Mouse (Mus musculus) left cerebral cortex, adult 8-10 months (tissue): ENCODE results near the gene Ptch1. TPM values are rescaled to one million over a fixed set of nuclear protein-coding genes. Genes with fewer than 3 reads are reported as not detected.

Experiments
- DNase-seq, 2 experiments: peaks; one replicate each; pipeline ENCODE4 v3.0.0; 2022; ENCODE audit warnings: low spot score in 2 of 2
- total RNA-seq, 4 experiments: library from RNA; stranded (reverse); gene quantifications; 2 replicates each; pipeline ENCODE4 v1.2.4; 2022

Ptch1 gene
- total RNA-seq, 4 experiments from 2014 or later = 49.4 to 73.3 (median 61.8) TPM

DNA sequence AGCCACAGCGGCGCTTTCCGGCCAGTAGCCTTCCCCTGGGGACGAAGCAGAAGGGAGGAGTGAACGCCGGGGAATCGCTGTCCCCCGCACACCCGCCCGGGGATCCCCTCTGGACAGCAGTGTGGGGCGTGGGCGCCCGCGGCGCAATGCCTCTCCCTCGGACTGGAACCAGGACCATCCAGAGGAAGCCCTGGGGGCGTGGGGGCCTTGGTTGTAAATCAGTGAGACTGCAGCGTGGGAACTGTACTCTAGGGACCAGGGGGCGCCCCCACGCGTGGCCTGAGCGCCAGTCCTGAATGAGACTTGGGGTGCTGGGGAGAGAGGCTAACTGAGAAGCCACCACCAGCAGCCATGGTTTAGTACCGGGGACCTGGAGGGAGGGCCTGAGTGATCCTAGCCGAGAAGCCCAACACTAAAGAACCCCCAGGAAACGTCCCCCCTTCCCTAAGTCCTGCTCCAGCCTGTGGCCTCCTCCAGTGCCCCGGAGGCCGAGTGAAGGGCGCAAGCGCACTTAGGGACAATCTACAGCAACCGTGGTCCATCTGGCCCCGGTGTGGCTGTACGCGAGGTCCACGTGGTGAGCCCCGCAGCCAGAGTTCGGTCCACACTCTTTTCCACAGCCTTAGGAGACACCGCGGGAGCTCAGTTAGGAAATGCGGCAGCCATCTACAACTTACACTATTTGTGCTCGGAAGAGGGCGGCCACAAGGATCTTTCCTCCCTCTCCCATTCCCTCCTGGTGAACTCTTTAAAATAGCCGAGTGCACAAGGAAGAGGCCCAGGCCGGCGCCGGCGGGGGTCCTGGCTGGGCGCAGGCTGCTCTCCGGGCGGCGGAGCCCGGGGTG, 9.4 kb downstream of the Ptch1 start:
- peak in 1 of 2 experiments; percentile 38 for DNase-seq

DNA sequence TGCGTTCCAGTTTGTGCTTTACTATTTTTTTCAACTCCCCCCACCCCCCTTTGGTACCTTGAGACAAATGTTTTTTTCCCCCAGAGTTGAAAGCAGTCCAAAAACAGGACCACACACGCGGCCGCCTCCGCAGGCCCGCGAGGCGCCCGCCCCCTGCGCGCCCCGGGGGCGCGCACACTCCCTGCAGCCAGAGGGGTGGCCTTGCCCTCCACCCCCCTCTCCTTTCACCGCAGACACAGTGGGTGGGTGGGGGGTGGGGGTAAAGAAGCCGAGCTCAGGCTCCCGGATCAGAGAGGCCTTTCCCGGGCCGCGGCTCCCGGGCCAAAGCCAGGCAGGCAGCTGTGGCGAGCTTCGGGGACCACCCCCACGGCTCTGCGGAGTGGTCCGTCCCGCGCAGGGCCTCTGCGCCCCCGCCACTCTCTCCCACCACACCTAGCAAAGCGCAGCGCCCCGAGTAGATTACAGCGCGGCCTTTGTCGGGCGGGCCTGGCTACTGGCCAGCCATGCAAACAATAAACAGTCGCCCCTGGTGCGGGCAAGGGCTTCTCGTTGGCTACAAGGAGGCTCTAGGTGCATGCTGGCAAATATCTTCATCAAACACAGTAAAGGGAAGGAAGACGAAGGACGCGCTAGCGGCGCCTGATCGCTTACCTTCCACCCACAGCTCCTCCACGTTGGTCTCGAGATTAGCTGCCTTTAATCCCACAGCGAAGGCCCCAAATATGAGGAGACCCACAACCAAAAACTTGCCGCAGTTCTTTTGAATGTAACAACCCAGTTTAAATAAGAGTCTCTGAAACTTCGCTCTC, 10.2 kb downstream of the Ptch1 start:
- peak in 1 of 2 experiments; percentile 59 for DNase-seq

DNA sequence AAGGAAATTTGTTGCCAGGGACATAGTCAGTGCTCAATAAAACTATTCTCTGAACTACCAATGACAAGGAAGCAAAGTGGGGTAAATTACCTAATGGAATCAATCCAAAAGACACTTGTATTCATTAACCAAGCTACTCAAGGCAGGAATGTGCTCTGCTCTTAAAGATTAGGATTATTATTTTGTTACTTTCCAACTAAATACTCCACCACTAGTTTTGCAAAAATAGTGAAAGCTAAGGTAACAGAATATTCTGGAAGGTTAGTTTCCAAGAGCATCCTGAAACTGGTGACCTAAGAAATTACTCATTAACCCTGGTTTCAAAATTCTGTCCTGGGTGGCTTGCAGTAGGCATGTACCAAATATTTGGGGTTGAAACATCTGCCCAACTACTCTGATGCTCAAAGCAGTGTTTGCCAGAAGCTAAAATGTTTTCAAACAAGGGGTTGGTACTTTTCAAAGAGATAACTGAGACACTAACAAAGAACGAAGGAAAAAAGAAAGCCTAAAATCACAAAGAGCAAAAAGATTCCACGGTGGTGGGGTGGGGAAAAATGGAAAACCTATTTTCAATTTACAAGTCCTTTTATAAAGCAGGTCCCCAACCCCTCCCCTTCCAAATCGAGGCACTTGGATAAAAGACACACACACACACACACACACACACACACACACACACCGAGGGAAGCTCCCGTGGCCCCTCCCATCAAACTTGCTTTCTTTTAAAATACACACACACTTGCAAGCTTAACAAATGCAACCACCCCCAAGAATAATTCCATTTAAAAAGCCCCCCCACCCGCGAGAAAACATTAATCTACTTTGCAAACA, 11.0 kb downstream of the Ptch1 start:
- no peak for DNase-seq

DNA sequence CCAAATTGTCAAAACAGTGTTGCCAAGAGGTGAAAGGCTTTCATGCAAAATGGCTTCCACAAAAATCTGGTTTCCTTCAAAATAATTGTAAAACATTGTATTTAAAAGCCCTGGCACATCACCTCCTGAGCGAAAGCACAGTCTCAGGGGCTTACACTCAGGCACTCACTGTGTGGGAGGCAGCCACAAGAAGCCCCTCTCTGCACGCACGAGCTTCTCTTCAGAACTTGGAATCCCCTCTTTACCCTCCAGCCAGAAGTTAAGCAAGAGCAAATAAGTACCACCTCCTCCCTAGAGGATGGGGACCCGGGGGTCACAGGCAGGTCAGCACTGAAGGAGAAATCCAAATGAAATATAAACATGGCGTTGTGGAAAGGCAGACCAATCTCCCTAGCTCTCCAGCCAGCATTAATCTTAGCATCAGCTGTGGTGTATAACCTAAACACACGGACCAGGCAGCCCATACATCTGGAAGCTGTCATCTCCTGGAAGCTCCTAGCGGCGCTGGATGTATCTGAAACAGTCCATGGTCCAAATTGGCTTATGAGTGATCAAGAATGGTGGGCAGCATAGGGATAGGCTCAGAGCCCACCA, 15.0 kb downstream of the Ptch1 start:
- no peak for DNase-seq

DNA sequence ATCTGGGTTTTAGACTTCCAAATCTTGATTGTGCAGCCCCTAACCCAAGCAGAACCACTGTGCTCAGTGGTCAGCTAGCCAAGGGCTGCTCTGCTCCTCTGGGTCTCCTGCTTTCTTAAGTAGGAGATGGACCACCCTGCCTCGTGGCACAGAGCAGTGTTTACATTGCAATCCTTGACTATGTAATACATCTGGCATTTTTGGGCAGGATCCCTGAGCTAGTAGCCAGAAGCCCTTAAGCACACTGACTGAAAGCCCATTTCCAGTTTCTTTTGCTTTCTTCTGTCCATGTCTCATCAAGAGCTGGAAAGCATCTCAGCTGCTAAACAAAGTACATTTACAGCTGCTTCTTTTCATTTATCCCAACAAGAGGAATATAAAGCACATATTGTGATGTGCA, 17.0 kb downstream of the Ptch1 start:
- no peak for DNase-seq

DNA sequence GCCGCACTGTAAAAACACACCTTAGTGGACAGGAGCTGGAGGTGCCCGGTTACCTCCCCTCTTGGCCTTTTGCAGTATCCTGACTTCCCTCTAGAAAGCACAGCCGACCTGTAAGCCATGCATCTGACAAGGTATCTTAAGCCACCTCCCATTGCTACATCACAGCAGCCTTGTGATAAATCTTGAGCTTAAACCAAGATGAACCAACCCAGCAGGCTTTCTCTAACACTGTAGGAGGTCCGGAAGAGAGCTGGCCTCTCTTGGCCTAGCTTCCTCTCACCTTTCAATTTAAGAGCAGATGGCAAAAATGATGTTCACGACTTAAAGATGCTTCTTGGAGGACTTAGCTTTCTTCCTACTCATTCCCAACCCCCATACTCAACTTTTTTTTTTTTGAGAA, 17.5 kb downstream of the Ptch1 start:
- no peak for DNase-seq

DNA sequence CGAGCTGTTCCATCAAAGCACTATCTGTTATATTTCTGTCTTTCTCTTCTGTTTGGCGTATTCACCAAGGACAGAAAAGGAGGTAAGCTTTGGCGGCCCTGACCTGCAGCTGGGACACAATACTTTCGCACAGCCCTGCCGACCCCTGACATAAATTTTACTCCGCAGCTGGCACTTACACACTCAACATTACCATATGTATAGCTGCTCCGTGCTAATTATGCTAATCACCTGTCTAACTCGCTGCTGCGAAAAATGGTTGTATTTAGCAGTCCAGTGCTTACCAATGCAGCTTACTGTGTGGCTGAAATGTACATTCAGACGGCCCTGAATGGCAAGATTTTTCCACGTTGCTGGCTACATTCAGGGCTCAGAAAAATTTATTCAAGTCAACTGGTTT, 18.8 kb downstream of the Ptch1 start:
- DNase-seq = no peak

DNA sequence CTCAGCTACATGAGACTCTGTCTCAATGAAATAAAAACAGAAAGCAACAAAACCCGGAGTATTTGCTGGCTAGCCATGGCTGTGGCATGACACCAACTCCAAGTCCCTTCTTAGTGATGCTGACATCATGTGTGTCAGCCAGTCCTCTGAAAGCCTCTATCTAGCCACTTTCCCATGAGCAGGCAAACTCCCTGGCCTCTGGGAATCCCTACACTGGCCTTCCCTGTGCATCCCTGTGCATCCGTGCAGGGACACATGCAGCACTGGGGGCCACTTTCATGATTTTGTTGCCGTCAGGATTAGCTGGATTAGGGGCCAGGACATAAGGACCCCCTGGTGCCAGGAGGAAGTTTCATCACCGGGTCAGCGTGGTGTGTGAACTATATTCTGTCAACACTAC, 20.0 kb downstream of the Ptch1 start:
- DNase-seq = no peak

DNA sequence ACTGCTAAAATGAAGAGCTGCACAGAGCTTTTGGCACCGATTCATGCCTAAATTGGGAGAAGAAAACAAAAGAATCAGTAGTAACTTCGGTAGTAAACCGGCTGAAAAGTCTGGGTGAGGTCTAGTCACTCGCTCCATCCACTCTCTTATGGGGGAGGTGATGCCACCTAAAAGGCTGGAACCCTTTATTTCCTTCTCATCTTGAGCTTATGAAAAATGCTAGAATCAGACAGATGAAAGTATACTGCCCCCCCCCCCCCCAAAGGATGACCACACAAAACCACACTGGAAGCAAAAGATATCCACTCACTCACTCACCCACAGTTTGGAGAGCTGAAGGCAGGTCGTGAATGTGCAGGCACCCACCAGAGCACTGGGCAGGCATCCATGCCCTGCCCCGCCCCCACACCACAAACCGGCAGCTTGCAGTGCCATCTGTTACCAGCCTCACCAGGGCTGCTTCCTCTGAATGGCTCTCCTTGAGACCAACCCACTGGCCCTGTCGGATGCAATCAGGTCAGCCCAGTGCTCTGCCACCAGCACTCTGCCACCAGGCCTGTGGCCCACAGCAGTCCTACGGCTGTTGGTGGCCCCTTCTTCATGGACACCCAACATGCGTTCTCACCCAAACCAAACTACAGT, 21.0 kb downstream of the Ptch1 start:
- peak; percentile 64 to 90 for DNase-seq

DNA sequence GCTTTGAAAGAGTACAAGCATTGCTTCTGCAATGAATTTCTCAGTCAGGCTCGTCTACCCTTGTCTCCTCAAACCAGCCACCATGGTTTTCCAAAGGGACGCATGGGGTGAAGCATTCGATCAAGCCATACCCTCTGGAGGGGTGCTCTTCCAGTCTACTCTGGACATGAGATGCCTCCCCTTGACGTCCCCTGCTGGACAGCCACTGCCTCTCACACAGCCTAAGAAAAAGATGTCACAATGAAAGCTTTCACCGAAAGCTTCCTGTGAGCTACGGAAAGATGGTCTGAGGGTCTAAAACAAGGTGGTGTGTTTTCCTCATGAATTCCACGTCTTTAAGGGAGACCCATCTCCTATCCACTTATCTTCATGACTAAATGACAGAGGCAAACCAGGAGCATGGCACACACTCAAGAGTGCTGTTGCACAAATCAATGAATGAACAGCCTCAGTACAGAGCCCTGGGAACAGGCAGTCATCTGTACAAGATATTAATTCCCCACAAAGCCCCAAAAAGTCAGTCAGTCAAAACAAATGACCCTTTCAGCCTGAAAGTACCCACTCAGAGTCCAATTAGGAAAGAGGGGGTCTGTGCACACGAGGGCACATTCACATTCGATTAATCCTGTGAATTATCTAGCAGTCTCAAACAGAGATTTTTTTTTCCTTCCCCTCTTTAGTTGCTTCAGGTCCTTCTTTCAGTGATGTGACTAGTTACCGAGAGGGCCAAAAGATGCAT, 21.7 kb downstream of the Ptch1 start:
- no peak for DNase-seq

DNA sequence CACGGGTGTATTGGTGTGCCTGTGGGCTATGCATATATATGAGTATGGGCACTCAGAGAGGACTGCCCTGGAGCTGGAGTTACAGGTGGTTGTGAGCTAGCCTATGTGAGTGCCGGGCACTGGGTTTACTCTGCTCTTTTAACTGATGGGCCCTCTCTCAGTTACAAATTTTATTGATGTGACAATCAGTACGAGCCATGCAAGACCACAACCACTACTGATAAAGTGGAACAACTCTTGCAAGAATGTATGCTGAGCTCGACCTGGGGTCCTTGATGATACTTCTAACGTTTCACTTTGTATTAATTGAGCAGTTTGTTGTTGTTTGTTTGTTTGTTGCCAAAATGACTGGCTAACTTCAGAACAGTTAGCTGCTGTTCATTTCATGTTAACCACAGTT, 23.0 kb downstream of the Ptch1 start:
- no peak for DNase-seq

DNA sequence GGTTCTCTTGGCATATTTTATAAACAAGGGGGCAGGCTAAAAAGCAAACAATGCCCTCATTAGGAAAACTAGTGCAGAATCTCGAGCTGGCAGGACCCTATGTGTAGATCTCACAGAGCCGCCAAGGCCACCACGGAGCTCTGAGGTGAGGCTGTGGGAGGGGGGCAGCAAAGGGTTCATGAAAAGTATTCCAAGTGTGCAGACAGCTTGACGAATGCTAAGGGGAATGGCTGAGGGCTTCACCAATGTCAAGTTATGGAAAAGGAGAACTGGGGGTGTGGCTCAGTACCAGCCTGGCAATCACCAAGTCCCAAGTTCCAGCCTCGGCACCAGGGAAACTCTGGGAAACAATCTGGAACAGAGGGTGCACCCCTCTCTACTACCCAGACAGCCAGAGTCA, 24.2 kb downstream of the Ptch1 start:
- no peak for DNase-seq

DNA sequence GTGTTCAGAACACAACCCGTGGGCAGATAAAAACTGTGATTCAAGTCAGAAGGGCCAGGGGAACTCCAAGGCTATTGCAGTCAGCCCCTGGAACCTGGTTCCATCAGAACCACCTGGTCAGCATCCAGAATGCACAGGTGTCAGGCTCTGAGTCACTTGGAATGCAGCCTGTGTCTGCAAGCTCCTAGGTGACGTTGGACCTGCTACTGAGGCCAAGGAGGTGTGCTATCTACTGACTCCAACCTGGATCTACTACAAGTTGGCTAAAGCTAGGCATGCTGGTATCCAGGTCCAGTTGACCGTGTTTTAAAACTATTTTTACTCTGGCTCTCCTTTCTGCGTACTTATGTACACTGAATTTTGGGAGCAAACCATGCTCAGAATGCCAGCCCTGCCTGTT, 24.8 kb downstream of the Ptch1 start:
- no peak for DNase-seq

DNA sequence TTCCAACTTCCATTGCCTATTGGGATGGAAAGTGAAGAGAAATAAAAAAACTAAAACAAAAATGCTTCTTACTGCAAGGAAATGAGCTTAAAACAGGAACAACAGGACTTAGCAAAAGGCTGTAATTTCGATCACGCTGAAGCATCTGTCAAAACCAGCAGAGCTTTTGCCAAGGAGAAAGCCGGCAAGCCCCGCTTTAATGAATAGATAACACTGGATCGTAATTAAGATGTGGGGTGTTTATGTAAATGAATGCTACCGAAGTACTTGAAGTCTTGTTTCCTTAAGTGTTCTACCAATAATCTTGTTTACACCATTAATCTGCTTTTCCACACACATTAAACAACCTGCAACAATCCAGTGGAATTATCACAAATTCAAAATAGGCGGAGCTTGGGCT, 28.1 kb downstream of the Ptch1 start:
- no peak for DNase-seq

DNA sequence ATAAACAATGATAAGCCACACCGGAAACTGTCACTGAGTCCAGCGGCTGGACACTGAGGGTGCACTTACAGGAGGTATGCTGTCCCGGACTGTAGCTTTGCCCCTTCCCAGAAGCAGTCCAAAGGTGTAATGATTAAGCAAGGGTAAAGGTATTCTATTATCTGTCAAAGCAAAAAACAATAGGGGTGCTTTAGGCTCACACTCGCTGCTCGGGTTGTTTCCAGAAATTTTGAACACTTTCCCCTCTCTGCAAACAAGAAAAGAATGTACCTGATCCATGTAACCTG, 28.5 kb downstream of the Ptch1 start:
- no peak for DNase-seq

DNA sequence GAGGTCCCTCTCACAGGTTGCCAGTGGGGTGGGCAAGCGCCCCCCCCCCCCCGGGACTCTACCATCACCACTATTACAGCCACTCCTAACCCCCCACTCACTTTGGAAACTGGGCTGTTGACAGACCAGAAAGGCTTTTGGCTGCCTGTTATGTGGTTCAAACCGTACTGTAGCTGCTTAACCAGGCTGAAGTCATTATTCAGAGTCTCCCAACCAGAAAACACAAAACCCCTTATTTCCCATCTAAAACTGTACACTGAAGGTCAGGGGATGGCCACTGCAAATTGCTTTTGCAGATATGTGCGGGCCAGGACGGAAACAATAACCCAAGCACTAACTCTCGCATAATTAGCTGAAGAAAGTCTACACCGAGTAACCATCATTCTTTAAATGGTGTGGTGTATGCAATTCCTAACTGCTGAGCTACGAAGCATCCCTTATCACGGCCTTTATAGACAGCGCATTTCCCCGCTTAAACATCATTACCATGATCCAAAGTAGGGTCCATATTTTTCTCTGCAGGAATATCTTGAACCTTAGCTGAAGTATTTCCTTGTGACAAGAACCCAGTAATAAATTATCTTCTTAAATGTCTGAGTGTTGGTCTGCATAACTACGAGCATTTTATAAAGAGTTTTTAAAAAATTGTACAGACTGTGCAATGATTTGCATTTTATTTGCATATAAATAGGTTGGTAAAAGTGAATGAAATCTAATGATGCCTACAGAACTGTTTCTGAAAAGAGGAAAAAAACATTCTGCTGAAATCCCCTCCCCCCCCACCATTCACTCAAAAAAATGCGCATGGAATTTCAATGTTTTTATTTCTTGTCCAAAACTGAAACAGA, 29.1 kb downstream of the Ptch1 start:
- DNase-seq = no peak

DNA sequence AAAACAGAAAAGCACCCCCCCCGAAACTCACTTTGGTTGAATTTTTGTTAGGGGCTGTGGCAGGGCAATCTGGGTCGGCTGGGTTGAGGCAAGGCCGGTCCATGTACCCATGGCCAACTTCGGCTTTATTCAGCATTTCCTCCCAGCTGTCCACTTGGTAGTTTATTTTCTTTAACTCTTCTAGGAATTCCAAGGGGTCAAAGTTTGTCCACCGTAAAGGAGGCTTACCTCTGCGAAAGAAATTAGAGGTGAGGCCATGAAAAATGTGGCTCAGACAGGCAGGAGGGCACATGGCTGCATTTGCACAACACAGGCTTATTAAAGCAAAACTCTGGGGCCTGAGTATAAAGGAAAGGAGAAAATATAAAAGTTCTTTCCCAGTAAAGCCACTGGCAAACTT, 29.9 kb downstream of the Ptch1 start:
- no peak for DNase-seq

DNA sequence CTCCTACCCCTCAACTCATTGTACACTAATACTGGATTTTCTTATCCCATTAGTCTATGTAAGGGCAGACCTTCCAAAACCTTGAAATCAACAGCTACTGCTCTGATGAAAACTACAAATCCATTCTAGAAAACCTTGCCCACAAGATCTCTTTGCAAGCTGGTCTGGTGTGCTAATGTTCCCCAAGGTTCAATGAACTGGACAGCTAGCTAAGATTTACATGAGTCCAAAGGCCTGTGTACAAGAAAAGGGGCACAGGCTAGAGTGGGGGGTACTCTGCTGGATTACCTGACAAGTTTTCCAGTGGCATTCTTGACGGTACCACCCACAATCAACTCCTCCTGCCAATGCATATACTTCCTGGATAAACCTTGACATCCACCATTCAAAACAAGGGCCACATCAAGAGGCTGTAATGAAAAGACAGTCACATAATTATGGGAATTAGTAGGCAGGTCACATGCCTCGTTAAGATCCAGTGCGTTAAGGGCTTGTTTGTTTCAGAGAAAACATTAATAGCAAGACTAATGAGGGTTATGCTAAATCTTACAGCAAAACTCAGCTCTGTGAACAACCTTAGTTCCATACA, 30.5 kb downstream of the Ptch1 start:
- no peak for DNase-seq

DNA sequence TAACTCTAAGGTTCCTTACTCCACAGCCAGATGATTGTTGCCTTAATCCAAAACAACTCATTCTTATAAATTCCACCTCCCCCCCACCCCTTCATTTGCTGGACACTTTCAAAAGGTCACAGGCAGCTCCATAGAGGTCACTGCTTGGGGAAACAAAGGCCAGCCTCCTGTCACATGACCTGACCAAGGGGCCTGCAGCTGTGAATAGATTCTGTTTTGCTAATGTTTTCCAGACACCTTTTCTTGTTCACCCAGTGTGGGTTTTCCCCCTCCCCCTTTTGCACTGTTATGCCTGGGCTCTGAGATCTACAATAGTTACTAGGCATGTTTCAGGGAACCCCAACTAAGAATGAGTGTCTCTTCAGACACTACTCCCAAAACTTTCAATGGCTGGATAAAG, 31.9 kb downstream of the Ptch1 start:
- DNase-seq = no peak
